28 mouse cellular contexts compared by ENCODE assay signal in genomic region chr10:78259702-78260101, GRCm38 (mm10). TPM values are rescaled to one million over a fixed set of nuclear protein-coding genes. Genes with fewer than 3 reads are reported as not detected.
DNase-seq lines count a peak whose midpoint lies in the region; ATAC-seq and TF ChIP-seq lines count a peak whose summit lies in the region.
"Had no signal": no experiment of that assay in that cellular context is flagged by ENCODE, and none has a peak within 500 bp of the region (broad histone marks: within the 10 kb centered on the region; RNA-seq: fewer than 3 reads in every experiment).

No protein-coding gene starts in this region.

- H3K9ac ChIP-seq in embryonic facial prominence, embryonic 13.5 days, result no peak overlapping the region
- no peak overlapping the region for H3K9ac ChIP-seq in lung, embryonic 14.5 days
- H3K9ac ChIP-seq: embryonic facial prominence, embryonic 12.5 days; forebrain, embryonic 12.5 days; heart, embryonic 15.5 days; limb, embryonic 13.5 days; midbrain, embryonic 13.5 days; stomach, embryonic 15.5 days had no signal

- peaks cover 13% of the 10 kb centered on the region for H3K4me1 ChIP-seq in embryonic facial prominence, embryonic 13.5 days
- H3K4me1 ChIP-seq in embryonic facial prominence, embryonic 10.5 days, result 0 out of 2 replicates have a peak, but pooled peaks cover 7% of the 10 kb centered on the region
- no peaks in the 10 kb centered on the region for H3K4me1 ChIP-seq in lung, embryonic 14.5 days (ENCODE audit: insufficient read depth)
- H3K4me1 ChIP-seq: forebrain, embryonic 12.5 days; midbrain, embryonic 13.5 days had no signal

- TF ChIP-seq CTCF in lung, embryonic 14.5 days (IDR thresholded peaks at IDR 0.05; ENCODE audit: low read depth), result no peak

- peak overlapping the region; percentile 19; the same call in 1 of the 2 replicates for H3K27ac ChIP-seq in embryonic facial prominence, embryonic 13.5 days
- no peak overlapping the region for H3K27ac ChIP-seq in embryonic facial prominence, embryonic 10.5 days (replicated peaks)
- H3K27ac ChIP-seq in lung, embryonic 14.5 days (ENCODE audit: low read depth), result no peak overlapping the region
- H3K27ac ChIP-seq: embryonic facial prominence, embryonic 12.5 days; forebrain, embryonic 12.5 days; heart, embryonic 10.5 days; heart, embryonic 15.5 days; layer of hippocampus, adult 2 months; left cerebral cortex, adult 2 months; limb, embryonic 13.5 days; midbrain, embryonic 13.5 days; stomach, embryonic 15.5 days had no signal

- H3K4me3 ChIP-seq in embryonic facial prominence, embryonic 13.5 days, result no peak overlapping the region
- no peak overlapping the region for H3K4me3 ChIP-seq in embryonic facial prominence, embryonic 10.5 days
- H3K4me3 ChIP-seq in lung, embryonic 14.5 days (ENCODE audit: low read depth, low read length), result no peak overlapping the region
- H3K4me3 ChIP-seq: embryonic facial prominence, embryonic 12.5 days; forebrain, embryonic 12.5 days; heart, embryonic 10.5 days; heart, embryonic 15.5 days; layer of hippocampus, adult 2 months; left cerebral cortex, adult 2 months; limb, embryonic 13.5 days; megakaryocyte, embryonic 14.5 days; midbrain, embryonic 13.5 days; stomach, embryonic 15.5 days had no signal

- H3K4me2 ChIP-seq in embryonic facial prominence, embryonic 13.5 days, result no peak overlapping the region
- H3K4me2 ChIP-seq in lung, embryonic 14.5 days, result no peak overlapping the region
- H3K4me2 ChIP-seq: embryonic facial prominence, embryonic 12.5 days; forebrain, embryonic 12.5 days; heart, embryonic 15.5 days; limb, embryonic 13.5 days; liver, embryonic 11.5 days; midbrain, embryonic 13.5 days; stomach, embryonic 15.5 days had no signal

- no peak for ATAC-seq in embryonic facial prominence, embryonic 13.5 days (ENCODE audit: insufficient number of reproducible peaks, insufficient read depth, low FRiP score, low TSS enrichment, low read depth)
- ATAC-seq in lung, embryonic 14.5 days (ENCODE audit: insufficient read depth), result no peak
- ATAC-seq: hindbrain, embryonic 16.5 days; midbrain, embryonic 13.5 days had no signal

- 48% methylated on average over 6 of the region's 6 CpGs for WGBS in embryonic facial prominence, embryonic 13.5 days
- 50% methylated on average over 6 of the region's 6 CpGs for WGBS in embryonic facial prominence, embryonic 10.5 days
- 34% methylated on average over 6 of the region's 6 CpGs for WGBS in lung, embryonic 14.5 days

- no peak for DNase-seq in embryonic facial prominence, embryonic 10.5 days (ENCODE audit: low spot score)
- peak; percentile 6 for DNase-seq in lung, embryonic 14.5 days
- DNase-seq in lung, postnatal 4 days, result no peak
- peak; percentile 79 for DNase-seq in R1 (ENCODE audit: low read depth, low spot score)
- DNase-seq in embryo, embryonic 10 days (ENCODE audit: low spot score), result no peak
- DNase-seq in thymus, postnatal 0 days (ENCODE audit: low spot score), result no peak
- DNase-seq: adrenal gland, postnatal 10 days; cerebellum, adult 8-10 months; gastrocnemius, postnatal 25 days; heart, adult 11 months; kidney, adult 2 months; lung, postnatal 36 days; retina, postnatal 1 day; right cerebral cortex, postnatal 14 days; thymus, postnatal 25 days had no signal

- no peaks in the 10 kb centered on the region for H3K36me3 ChIP-seq in embryonic facial prominence, embryonic 13.5 days
- H3K36me3 ChIP-seq in embryonic facial prominence, embryonic 10.5 days (replicated peaks), result no peaks in the 10 kb centered on the region
- no peaks in the 10 kb centered on the region for H3K36me3 ChIP-seq in lung, embryonic 14.5 days (ENCODE audit: insufficient read depth)
- H3K36me3 ChIP-seq: embryonic facial prominence, embryonic 12.5 days; forebrain, embryonic 12.5 days; heart, embryonic 10.5 days; heart, embryonic 15.5 days; limb, embryonic 13.5 days; midbrain, embryonic 13.5 days; stomach, embryonic 15.5 days had no signal

- no peaks in the 10 kb centered on the region for H3K27me3 ChIP-seq in embryonic facial prominence, embryonic 13.5 days
- no peaks in the 10 kb centered on the region for H3K27me3 ChIP-seq in embryonic facial prominence, embryonic 10.5 days (replicated peaks; ENCODE audit: low read depth, poor library complexity, severe bottlenecking)
- no peaks in the 10 kb centered on the region for H3K27me3 ChIP-seq in lung, embryonic 14.5 days (ENCODE audit: insufficient read depth, low read length)
- H3K27me3 ChIP-seq: embryonic facial prominence, embryonic 12.5 days; forebrain, embryonic 12.5 days; heart, embryonic 15.5 days; limb, embryonic 13.5 days; midbrain, embryonic 13.5 days; stomach, embryonic 15.5 days had no signal

- no peaks in the 10 kb centered on the region for H3K9me3 ChIP-seq in embryonic facial prominence, embryonic 13.5 days
- H3K9me3 ChIP-seq in embryonic facial prominence, embryonic 10.5 days, result no peaks in the 10 kb centered on the region
- H3K9me3 ChIP-seq in lung, embryonic 14.5 days (ENCODE audit: low read depth, low read length), result no peaks in the 10 kb centered on the region
- H3K9me3 ChIP-seq: embryonic facial prominence, embryonic 12.5 days; forebrain, embryonic 12.5 days; heart, embryonic 10.5 days; heart, embryonic 15.5 days; limb, embryonic 13.5 days; midbrain, embryonic 13.5 days; stomach, embryonic 15.5 days had no signal

RNA-seq across cellular contexts. Expression of gene Trappc10, which starts 15.3 kb away (rescaled TPM):
- polyA plus RNA-seq in embryonic facial prominence, embryonic 13.5 days (2015; fragmentation: Nextera tagmentation; extraction: Ambion mirVana), result 12.0 and 14.5 TPM in 2 replicates
- 8.1 and 10.2 TPM in 2 replicates for polyA plus RNA-seq in embryonic facial prominence, embryonic 10.5 days (2016; fragmentation: Nextera tagmentation; extraction: Ambion mirVana)
- 15.7 and 18.0 TPM in 2 replicates for polyA plus RNA-seq in lung, embryonic 14.5 days (2014; fragmentation: Nextera tagmentation; extraction: Ambion mirVana)
- 20.0 and 26.3 TPM in 2 replicates for polyA plus RNA-seq in thymus, postnatal 0 days (2015; fragmentation: Nextera tagmentation; extraction: Ambion mirVana)

Comparison
In these comparisons a context has a peak if more than half of its experiments do, and no peak if none do; other contexts are left out.
1. DNase-seq: peak in lung, embryonic 14.5 days (single experiment) and R1 (single experiment); none in embryonic facial prominence, embryonic 10.5 days (single experiment), lung, postnatal 4 days (0 of 2), embryo, embryonic 10 days (single experiment) and thymus, postnatal 0 days (single experiment).